Mouse (Mus musculus) lung, postnatal 4 days (tissue): ENCODE data around the gene Tnrc6c.

Experiments used
- DNase-seq, 2 experiments: peaks; one replicate each; pipeline ENCODE4 v3.0.0; 2021

Tnrc6c gene

DNA sequence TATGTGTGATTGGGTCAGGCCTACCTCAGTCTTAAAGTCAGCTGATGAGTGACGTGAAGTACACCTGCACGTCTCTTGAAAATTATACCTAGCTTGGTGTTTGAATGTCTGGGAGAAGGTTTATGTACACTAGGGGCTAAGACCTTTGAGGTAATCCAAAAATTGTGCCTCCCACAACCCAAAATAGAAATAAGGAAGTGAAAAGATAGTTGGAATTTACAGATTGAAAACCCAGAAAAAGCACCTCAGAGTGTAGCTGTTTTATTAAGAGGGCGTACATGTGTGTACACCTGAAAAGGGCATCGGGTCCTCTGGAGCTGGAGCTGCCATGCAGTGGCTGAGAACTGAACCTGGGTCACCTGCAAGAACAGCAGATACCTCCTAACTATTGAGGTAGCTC is 24.1 kb downstream of the Tnrc6c start:
- no peak for DNase-seq

DNA sequence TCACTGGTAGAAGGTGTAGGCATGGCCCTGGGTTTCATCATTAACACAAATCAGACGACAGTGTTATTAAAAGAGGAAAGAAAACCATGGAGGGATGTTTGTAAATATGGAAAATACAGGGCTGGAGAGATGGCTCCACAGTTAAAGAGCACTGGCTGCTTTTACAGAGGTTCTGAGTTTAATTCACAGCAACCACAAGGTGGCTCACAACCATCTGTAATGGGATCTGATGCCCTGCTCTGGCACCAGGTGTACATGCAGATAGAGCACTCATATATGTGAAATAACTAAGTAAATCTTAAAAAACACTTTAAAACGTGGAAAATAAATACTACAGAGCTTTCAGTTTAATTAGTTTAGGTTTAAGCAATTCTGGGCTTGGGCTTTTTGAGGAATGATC is 24.7 kb downstream of the Tnrc6c start:
- no peak for DNase-seq

DNA sequence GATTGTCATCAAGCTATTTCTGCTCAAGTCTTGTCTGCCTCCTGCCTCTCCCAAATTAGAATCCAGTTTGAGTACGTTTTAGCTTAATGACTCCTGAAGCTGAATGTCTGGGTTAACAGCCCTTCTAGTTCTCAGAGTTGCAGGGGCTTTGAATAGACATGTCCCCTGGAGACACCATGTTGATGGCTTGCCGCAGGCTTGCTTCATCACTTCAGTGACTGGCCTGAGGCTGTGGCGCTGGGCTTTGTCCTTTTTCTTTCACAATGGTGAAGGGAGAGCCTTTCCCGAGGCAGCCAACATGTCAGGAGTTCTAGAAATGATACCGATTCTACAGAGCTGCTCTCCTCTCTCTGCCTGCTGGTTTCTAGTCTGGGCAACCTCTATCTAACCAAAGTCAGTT is 30.6 kb downstream of the Tnrc6c start:
- DNase-seq, result no peak

DNA sequence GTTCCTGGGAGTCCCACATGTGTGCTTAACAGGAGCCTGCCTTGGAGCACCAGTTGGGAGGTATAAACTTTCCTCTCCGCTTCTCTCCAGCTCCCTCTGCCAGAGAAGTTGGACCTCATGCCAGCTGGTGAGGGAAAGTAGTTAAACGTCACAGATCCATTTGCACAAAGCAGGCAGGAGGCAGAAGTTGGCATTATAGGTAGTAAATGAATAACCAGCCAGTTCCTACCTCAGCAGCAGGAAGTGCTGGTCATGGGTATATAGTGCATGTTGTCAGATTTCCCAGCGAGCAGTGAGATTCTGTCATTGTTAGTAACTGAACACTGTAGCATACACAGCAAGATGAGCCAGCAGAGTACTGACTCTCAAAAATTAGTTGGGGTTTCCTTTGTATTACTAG is 31.4 kb downstream of the Tnrc6c start:
- no peak for DNase-seq

DNA sequence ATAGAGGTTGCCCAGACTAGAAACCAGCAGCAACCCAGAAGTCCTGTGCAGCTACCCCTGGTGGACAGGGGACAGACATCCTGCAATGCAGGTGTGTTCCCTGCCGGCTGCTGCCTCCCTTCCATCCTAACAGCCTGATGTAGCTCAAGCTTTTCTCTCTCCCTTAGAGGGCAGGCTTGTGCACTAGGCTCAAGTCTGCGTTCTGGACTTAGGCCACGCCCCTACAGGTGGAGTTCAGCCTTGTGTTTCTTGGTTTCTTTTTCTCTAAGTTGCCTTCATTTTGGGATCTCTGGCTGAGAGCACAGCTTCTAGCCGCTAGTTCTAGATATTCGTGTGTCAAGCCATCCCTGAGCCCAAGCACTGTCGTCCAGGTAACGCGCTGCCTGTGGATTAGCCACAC is 31.9 kb downstream of the Tnrc6c start:
- DNase-seq, result peak; percentile 29 to 46

DNA sequence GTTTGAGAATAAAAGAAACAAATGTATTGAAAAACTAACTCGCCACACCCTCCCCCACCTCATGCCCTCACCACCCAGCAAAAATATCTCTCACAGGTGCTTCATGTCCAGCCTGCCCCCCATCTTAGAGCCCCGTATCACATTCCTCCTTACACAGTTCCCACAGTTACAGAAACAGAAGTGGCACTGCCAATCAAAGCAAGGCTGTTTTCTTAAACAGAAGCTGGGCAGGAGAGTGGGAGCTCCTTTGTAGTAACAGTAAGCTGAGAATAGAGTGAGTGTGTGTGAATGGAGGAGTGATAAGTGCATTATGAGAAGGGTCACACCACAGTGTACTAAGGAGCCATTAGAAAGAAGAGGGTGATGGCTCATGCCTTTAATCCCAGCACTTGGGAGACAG is 34.5 kb downstream of the Tnrc6c start:
- DNase-seq, result no peak

DNA sequence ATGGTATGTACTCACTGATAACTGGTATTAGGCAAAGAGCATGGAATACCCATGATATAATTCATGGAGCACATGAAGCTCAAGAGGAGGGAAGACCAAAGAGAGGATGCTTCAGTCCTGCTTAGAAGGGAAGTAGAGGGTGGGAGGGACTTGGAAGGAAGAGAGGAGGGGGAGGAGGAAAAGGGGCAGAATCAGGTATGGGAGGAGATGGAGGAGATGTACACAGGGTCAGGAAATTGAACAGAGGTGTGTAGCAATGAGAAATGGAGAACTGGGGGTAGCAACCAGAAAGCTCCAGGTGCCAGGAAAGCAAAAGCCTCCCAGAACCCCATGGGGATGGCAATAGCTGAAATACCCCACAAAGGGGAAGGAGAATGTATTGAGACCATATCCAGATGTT is 37.2 kb downstream of the Tnrc6c start:
- no peak for DNase-seq

DNA sequence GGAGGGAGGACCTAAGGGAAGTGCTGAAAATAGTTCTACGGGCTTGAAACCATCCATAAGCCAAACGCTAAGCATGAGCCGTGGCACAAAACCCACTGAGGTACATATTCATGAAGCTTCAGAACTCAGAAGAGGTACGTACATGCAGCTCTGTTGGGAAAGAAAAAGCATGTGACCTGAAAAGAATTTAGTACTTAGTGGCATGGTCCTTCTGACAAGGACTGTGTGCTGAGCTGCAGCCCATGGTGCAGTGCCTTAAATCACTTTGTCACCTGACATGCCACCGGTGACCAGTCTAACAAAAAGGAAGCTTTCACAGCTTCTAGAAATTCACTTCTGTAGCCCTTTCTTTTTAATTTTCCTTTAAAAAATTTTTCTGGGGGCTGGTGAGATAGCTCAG is 40.0 kb downstream of the Tnrc6c start:
- no peak for DNase-seq

DNA sequence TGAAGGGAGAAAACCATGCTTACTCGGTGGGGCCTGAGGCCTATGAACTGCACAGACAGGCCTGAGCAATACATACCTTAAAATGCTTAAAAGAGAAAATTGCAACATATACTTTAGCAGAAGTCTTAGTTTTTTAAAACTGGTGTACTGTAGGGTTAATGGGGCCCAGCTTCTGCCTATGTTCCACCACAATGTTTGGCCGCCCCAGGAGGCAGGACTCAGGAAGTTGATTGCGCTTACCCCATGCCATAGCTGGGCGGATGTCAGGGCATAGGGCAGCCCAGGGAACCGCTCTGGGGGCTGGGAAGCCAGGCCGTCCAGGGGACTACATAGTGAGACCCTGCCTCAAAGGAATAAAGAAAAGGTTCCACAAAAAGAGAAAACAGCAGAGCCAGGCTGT is 42.5 kb downstream of the Tnrc6c start:
- DNase-seq, result peak; percentile 24 to 34

DNA sequence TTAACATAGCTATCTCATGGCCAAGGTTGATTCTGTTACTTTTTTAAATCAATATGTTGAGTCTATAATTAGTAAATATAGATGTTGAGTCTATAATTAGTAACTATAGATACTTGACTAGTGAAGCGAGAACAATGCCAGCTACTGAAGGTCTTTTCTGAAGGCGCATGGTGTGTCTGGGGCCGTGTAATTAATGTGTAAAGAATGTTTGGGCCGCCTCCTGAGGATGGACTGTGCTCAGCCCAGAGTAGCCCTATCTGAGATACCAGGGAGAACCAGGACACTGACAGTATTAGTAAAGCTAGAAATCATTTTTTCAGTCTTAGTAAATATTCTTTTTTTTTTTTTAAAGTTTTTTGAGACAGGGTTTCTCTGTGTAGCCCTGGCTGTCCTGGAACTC is 46.8 kb downstream of the Tnrc6c start:
- DNase-seq, result no peak

DNA sequence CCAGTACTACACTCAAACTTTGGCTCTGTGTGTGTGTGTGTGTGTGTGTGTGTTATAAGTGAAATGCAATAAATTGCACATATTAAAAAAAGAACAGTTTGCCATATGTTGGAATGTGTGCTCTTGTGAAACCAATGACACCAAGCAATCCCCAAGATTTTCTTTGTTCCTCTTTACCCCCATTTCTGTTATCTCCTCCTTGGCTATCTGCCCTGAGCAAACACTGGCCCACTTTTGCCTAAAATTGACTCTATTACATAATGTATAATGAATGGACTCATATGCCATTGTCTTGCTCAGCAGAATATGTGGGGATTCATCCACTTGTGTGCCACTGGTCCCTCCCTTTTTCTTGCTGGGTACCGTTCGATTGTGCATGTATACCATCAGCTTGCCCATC is 52.2 kb downstream of the Tnrc6c start:
- no peak for DNase-seq

DNA sequence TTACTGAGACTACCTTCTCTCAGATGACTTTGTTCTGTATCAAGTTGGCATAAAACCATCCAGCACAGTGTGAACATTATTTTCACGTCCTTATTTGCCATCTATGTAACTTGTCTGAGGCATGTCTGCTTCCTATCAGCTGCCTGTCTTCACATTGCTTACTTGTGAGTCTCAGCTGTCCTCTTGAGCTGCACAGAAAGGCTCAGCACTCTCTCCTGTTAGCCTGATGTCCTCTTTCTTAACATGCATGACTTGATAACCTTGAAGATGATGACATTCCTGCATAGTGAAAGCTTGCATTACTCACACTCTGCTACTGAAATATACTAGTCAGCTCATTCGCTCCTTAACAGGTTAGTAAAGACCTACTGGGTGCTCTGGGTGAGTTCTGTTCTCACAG is 53.1 kb downstream of the Tnrc6c start:
- no peak for DNase-seq

DNA sequence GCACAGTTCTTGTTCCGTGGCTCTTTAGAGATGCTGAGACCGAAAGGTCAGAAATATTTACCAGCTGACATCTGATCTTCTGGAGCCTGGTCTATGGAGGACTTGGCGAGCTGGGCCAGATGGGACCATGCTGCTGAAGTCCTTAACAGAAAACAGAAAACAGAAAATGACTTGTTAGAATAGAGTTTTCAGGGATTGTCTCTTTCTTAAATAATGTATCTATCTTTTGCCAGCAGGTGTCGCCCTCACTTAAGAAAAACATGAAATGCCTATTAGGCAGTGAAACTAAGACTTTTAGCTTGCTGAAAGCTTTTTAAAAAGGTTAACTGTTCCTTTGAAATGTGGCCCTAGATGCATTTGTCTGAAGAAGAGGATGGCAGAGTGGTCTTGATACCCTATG is 55.2 kb downstream of the Tnrc6c start:
- peak in 1 of 2 experiments; percentile 70 for DNase-seq

DNA sequence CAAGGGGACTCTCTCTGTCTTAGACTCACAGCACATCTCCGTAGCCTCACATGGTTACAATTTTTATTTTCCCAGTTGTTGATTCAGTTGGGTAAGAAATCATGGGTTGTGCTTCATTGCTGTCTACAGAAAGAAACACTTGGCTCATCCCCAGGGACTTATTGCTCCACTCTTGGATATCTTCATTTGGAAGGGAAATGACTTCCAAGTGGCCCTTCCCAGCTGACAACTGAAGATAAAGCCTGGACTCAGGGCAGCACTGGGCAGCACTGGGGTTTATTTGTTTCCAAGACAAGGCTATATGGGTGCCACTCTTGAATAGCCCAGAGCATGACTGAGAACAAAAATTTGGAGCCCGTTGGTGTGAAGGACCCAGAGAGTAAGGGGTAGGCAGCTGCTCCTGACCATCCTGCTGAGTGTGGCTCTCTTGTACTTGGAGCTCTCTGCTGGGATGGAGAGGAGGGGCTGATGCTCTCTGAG is 56.8 kb downstream of the Tnrc6c start:
- no peak for DNase-seq

DNA sequence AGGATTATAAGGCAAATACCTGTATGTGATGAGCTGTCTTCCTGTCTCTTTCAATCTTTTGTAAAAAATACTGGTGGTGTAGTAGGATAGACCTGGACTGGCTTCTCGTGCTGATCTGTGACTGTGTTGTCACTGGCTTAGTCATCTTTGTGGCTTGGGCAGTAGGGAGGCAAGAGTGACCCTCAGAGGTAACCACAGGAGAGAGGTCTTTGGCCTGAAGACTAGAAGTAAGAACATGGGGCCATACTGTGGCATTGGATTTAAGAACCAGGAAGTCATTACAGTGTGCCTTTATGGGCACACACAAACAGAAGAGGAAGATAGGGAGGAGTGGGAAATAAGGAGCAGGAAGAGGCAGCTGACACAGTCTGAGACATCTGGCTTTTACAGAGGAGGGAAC is 58.0 kb downstream of the Tnrc6c start:
- DNase-seq, result no peak

DNA sequence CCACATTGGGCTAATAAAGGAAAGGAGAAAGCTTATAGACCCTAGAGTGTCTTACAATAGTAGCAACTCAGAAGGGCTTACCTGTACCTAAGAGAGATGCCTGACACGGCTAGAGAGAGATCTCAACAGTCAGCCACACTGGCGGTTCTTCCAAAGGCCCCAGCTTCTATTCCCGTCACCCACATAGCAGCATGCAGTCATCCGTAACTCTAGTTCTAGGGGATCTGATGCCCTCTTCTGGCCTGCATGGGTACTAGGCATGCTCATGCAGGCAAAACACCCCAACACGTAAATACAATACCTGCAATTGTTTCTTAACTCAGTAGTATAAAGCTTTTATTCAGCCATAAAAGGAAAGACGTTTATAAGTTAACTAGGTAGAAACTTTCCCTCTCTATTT is 59.3 kb downstream of the Tnrc6c start:
- DNase-seq, result no peak

DNA sequence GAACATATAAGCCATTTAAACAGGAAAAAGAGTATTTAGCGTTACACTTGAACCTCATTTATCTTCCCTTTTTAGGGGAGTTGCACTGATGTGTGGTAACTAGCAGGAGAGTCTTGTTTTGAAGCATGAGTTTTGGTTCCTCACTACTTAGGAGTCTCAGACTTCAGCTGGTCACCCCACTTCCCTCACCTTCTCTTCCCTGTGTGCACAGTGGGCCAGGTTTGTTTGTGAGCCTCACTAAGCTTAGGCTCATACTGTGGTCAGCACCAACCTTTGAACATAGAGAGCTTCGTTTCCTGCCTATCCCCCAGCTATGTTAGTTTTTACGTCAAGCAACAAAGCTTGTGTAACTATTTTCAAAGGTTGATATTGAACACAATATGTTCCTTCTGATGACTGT is 64.7 kb downstream of the Tnrc6c start:
- DNase-seq, result no peak

DNA sequence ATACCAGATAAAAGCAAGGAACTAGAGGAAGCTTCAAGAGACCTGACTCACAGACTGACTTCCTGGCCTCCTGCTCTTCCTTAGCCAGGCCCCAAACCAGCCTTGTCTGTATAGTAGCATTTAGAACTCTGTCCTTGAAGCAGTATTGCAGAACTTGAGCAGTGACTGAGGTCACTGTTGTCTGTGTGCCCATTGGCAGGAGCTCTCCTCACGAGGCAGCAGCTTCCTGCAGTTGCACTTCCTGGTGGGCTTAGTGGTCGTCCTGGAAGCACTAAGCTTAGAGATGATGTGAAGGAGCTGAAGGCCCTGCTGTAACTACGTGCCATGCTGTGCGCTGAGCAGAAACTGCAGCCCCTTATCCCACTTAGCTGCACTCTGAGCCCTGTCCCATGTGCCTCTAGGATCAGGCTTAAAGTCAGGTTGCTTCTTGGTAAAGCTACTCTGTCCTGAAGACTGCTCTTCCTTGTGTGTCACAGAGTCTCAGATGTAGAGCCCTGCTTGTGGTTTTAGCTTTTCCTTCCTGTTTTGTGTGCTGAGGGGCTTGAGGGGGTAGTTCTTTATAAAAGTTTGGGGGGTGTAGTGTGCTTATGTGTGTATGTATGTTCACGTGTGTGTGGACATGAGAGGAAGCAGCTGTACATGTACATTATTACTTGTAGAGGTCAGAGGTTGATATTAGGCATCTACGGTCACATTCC is 70.7 kb downstream of the Tnrc6c start:
- DNase-seq, result no peak

DNA sequence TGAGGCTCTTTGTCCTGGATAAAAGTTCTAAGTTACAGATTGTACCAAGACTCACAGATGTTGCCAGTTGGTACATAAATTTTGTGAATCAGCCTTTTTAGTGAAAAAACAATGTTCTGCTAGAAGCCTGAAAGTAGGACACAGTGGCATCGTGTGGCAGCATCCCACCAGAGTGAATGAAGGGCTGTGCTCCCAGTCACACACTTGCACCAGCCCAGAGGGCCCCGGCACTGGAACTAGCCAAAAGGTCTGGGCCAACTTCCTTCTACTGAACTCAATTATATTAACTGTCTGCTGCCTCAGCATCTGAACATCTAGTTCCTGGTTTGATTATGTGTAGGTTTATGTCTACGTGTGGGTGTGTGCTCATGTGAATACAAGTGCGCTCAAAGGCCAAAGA is 72.9 kb downstream of the Tnrc6c start:
- DNase-seq, result no peak

DNA sequence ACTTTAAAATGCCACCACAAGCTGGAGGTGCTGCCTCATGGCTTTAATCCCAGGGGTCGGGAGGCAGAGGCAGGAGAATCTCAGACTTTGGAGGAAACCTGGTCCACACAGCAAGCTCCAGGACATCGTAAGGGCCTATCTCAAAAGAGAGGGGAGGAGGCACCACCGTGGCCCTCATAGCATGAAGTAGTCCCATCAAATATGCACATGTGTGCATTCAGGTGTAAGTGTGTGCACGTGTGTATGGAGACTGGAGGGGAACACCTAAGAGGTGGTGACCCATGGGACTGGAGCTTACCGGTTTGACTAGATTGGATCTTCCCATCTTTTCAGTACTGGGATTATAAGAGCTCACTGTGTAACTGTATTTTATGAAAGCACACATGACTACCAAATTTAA is 74.2 kb downstream of the Tnrc6c start:
- no peak for DNase-seq

DNA sequence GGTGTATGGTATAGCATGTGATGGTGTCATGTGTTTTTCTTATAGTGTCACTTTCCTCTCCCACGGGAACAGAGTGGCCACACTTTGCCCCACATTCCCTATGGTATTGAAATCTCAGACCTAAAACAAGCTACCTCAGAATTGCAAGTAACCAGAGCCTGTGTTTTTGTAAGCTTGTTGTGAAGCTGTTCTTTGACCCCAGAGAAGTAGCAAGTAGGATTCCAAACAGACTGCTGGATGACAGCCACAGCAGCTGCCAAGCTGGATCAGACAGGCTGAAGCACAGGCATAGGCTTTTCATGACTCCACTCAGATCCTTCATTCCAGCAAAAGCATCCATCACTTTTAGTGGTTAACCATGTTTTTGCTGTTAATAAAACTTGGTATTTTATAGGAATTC is 74.8 kb downstream of the Tnrc6c start:
- peak; percentile 28 to 76 for DNase-seq

DNA sequence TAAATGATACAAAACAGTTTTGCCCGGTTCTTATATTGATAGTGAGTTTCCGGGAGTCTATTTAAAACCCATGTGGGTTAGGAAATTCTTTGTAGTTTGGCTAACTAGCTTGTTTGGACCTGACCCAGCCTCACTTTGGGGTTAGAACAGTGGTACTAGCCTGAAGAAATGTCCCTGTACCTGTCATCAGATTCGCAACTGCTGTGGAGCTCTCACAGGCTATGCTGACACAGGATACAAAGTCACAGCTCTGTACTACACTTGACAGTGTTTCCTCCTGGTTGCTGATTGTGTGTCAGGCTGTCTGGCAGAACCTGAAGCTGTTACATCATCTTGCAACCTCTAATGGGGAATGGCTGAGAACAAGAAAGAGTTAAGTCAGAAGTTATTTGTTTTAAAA is 75.3 kb downstream of the Tnrc6c start:
- no peak for DNase-seq

DNA sequence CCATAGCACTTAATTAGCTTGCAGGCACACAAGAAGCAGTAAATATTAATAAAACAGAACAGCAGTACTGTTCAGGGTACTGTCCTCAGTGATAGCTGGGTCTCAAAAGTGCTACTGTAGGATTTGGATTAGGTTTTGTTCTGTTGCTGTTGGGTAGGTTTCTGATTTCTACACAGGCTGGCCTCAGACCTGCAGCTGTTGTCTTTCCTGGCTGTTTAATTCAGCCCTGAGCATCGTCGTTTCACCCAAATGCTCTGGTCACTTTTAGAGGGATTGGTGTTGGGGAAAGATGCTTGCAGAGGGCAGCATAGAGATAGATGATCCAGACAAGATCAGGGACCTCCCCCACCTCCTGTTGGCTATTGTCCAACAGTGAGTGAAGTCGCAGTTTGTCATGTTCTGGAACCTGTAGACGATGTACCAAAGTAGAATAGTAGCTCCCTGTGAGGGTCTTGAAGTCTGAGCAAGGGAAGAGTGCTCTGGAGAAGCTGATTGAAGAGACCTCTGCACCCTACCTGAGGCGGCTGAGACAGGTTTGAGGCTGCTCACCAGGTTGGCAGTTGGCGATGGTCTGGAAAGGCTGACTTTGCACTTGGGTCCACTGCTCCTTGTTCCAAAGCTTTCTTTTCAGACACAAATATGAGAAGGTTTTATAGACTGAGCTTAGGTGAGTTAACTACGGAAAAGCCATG is 75.9 kb downstream of the Tnrc6c start:
- no peak for DNase-seq

DNA sequence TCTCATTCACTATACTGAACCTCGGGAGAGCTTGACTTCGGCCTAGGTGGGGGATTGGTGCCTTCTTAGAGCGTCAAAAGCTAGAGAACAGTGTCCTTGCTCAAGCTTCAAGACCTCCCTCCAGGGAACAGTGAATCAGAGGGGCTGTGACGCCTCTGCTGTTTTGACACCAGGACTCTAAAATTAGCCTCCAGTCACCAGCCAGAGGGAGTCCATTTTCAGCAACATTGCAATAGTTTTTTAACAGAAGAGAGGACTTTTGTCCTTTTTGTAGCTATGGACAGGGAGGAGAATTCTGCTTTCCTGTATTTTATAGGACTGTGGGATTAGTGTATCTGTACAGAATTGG is 76.4 kb downstream of the Tnrc6c start:
- DNase-seq, result no peak

DNA sequence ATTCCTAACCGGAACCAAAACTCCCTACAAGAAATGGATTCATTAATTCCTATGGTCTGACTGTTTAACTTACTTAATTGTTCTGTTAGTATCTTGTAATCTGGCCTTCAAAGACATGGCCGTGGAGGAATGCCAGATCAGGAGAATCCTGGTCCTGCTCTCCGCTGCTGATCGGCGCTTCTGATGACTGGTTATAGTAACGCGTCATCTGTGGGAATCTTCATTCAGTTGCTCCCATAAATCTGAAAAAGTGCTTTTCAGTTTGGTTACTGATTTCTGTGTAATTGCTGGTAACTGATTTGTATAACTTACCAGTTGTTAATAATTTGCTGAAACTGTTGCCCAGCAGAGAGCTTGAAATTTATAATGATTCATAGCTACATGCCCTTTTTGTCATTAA is 77.4 kb downstream of the Tnrc6c start:
- no peak for DNase-seq
